Mouse (Mus musculus) hindbrain, embryonic 15.5 days (tissue): Measurements from ENCODE around the gene Tlcd2. TPM values are rescaled to one million over a fixed set of nuclear protein-coding genes. Genes with fewer than 3 reads are reported as not detected.
A peak's percentile ranks its signal among the peaks of the same experiment; 100 is the strongest.
"Not testable (repeated sequence)": the region's sequence is repeated elsewhere in the genome, so short reads cannot be mapped to it uniquely, and the experiment has no call there.

Experiments
- ATAC-seq: fragments of 200-750 bp; cut with Nextera tagmentation; 2 replicates; pipeline ENCODE4 v1.8.0; 2017; ENCODE audit warnings: low read depth, moderate number of reproducible peaks, moderate TSS enrichment; ENCODE audit not compliant: low FRiP score
- H3K27ac ChIP-seq: fragments of 300-500 bp; sonication (generic); replicated peaks from 2 replicates; pipeline ENCODE4 v1.5.1; 2015; ENCODE audit warnings: mild to moderate bottlenecking, inconsistent platforms
- H3K27me3 ChIP-seq: fragments of 300-500 bp; sonication (generic); 2 replicates; pipeline ENCODE4 v1.6.1; 2015; ENCODE audit warnings: control low read depth, inconsistent platforms
- H3K36me3 ChIP-seq: fragments of 300-500 bp; sonication (generic); 2 replicates; pipeline ENCODE4 v1.6.1; 2015; ENCODE audit warnings: control low read depth, inconsistent platforms
- H3K4me1 ChIP-seq: fragments of 300-500 bp; sonication (generic); replicated peaks from 2 replicates; pipeline ENCODE4 v1.6.1; 2015; ENCODE audit warnings: control low read depth, inconsistent platforms
- H3K4me2 ChIP-seq: fragments of 300-500 bp; sonication (generic); 2 replicates; pipeline ENCODE4 v1.6.1; 2015; ENCODE audit warnings: moderate library complexity, mild to moderate bottlenecking, inconsistent platforms
- H3K4me3 ChIP-seq: fragments of 300-500 bp; sonication (generic); 2 replicates; pipeline ENCODE4 v1.5.1; 2015; ENCODE audit warnings: mild to moderate bottlenecking, inconsistent platforms
- H3K9ac ChIP-seq: fragments of 300-500 bp; sonication (generic); 2 replicates; pipeline ENCODE4 v1.6.1; 2015; ENCODE audit warnings: inconsistent platforms
- H3K9me3 ChIP-seq: fragments of 300-500 bp; sonication (generic); 2 replicates; pipeline ENCODE4 v1.6.1; 2016; ENCODE audit warnings: control low read depth, inconsistent platforms
- WGBS: fragments of 180-500 bp; shearing (Covaris S2); methylation state at CpG from one replicate; pipeline ENCODE4 v1.1.7; 2015; 5-methylcytosine and 5-hydroxymethylcytosine counted together
- polyA plus RNA-seq: library from polyadenylated mRNA; unstranded; fragments of >200 nt; fragmentation: Nextera tagmentation; extraction: Ambion mirVana; gene quantifications from 2 replicates; pipeline ENCODE4 v1.2.1, GENCODE M21; 2015

The Tlcd2 gene
- polyA plus RNA-seq, 1 experiment from 2014 or later: 3.1 TPM

- 95% methylated on average over 8 of the region's 8 CpGs for WGBS
- Histone ChIP-seq H3K4me2 (no peak overlapping the region), H3K9me3 (no peaks in the 10 kb centered on the region), H3K9ac (no peak overlapping the region), H3K27me3 (no peaks in the 10 kb centered on the region), H3K27ac (no peak overlapping the region), H3K36me3 (peaks cover 22% of the 10 kb centered on the region), H3K4me1 (peaks cover 31% of the 10 kb centered on the region), H3K4me3 (no peak overlapping the region)
- no peak for ATAC-seq
Measured at GRCm38 (mm10) chr11:75452081-75452480, 9.4 kb upstream of the Tlcd2 start.

- H3K9me3 ChIP-seq: no peaks in the 10 kb centered on the region
- H3K4me2 ChIP-seq: peak overlapping the region; percentile 100; the same call in 1 of the 2 replicates
- no peak overlapping the region for H3K27ac ChIP-seq
- H3K36me3 ChIP-seq: peaks cover 15% of the 10 kb centered on the region
- no peak for ATAC-seq
- H3K4me3 ChIP-seq: no peak overlapping the region; the same call in 1 of the 2 replicates
- peaks cover 31% of the 10 kb centered on the region for H3K4me1 ChIP-seq
- 95% methylated on average over 31 of the region's 31 CpGs for WGBS
- no peak overlapping the region for H3K9ac ChIP-seq
- H3K27me3 ChIP-seq: no peaks in the 10 kb centered on the region
Measured at GRCm38 (mm10) chr11:75452812-75453557, 8.5 kb upstream of the Tlcd2 start.

- Histone ChIP-seq H3K9ac (peak within 1 kb of the TSS; percentile 72), H3K9me3 (no peaks in the 10 kb centered on the region), H3K27me3 (no peaks in the 10 kb centered on the region), H3K4me1 (peaks cover 31% of the 10 kb centered on the region), H3K27ac (peak within 1 kb of the TSS; percentile 67), H3K4me3 (peak within 1 kb of the TSS; percentile 80), H3K36me3 (peaks cover 5% of the 10 kb centered on the region), H3K4me2 (peak within 1 kb of the TSS; percentile 100)
- peak; percentile 94 for ATAC-seq
- 3% methylated on average over 56 of the region's 56 CpGs for WGBS
Measured at GRCm38 (mm10) chr11:75453991-75454930, 7.3 kb upstream of the Tlcd2 start, which contains the start of gene Wdr81. Gene Wdr81, minus strand, starts transcription at chr11:75454717.

- H3K4me2 ChIP-seq: peak overlapping the region; percentile 100
- peak overlapping the region; percentile 67 for H3K27ac ChIP-seq
- peaks cover 36% of the 10 kb centered on the region for H3K4me1 ChIP-seq
- no peaks in the 10 kb centered on the region for H3K9me3 ChIP-seq
- no peak for ATAC-seq
- no peaks in the 10 kb centered on the region for H3K27me3 ChIP-seq
- H3K9ac ChIP-seq: peak overlapping the region; percentile 72
- peak overlapping the region; percentile 80 for H3K4me3 ChIP-seq
- H3K36me3 ChIP-seq: peaks cover 2% of the 10 kb centered on the region; the same call in 1 of the 2 replicates
- WGBS: 77% methylated on average over 10 of the region's 10 CpGs
Measured at GRCm38 (mm10) chr11:75455041-75455736, 6.3 kb upstream of the Tlcd2 start.

- H3K27me3 ChIP-seq, H3K27ac ChIP-seq, H3K9me3 ChIP-seq, H3K4me2 ChIP-seq, ATAC-seq, H3K4me3 ChIP-seq, H3K36me3 ChIP-seq, H3K9ac ChIP-seq: not testable (repeated sequence)
- peaks cover 33% of the 10 kb centered on the region for H3K4me1 ChIP-seq
- 88% methylated on average over 2 of the region's 2 CpGs for WGBS
Measured at GRCm38 (mm10) chr11:75455971-75456370, 5.5 kb upstream of the Tlcd2 start.

- no peaks in the 10 kb centered on the region for H3K27me3 ChIP-seq
- no peak for ATAC-seq
- H3K4me3 ChIP-seq: no peak overlapping the region
- H3K9me3 ChIP-seq: no peaks in the 10 kb centered on the region
- H3K4me2 ChIP-seq: no peak overlapping the region
- H3K36me3 ChIP-seq: no peaks in the 10 kb centered on the region; the same call in 1 of the 2 replicates
- no peak overlapping the region for H3K27ac ChIP-seq
- no peak overlapping the region for H3K9ac ChIP-seq
- H3K4me1 ChIP-seq: peaks cover 30% of the 10 kb centered on the region
- WGBS: 90% methylated on average over 7 of the region's 7 CpGs
Measured at GRCm38 (mm10) chr11:75456440-75456871, 5.1 kb upstream of the Tlcd2 start.

- WGBS: 24% methylated on average over 3 of the region's 3 CpGs
- Histone ChIP-seq H3K27me3 (no peaks in the 10 kb centered on the region), H3K9me3 (no peaks in the 10 kb centered on the region), H3K9ac (no peak overlapping the region), H3K4me3 (no peak overlapping the region), H3K4me2 (no peak overlapping the region), H3K27ac (no peak overlapping the region), H3K36me3 (no peaks in the 10 kb centered on the region), H3K4me1 (peaks cover 39% of the 10 kb centered on the region)
- ATAC-seq: no peak
Measured at GRCm38 (mm10) chr11:75458169-75458568, 3.3 kb upstream of the Tlcd2 start.

- no peak for ATAC-seq
- Histone ChIP-seq H3K27ac (no peak overlapping the region), H3K27me3 (no peaks in the 10 kb centered on the region), H3K36me3 (no peaks in the 10 kb centered on the region), H3K9me3 (no peaks in the 10 kb centered on the region), H3K9ac (no peak overlapping the region), H3K4me1 (peaks cover 36% of the 10 kb centered on the region), H3K4me3 (no peak overlapping the region), H3K4me2 (no peak overlapping the region)
- WGBS: 79% methylated on average over 8 of the region's 8 CpGs
Measured at GRCm38 (mm10) chr11:75458628-75459041, 2.9 kb upstream of the Tlcd2 start.

- ATAC-seq: no peak
- Histone ChIP-seq H3K4me1 (peaks cover 30% of the 10 kb centered on the region), H3K4me3 (no peak overlapping the region), H3K9ac (no peak overlapping the region), H3K27ac (no peak overlapping the region; the same call in 1 of the 2 replicates), H3K36me3 (no peaks in the 10 kb centered on the region), H3K27me3 (no peaks in the 10 kb centered on the region), H3K9me3 (no peaks in the 10 kb centered on the region), H3K4me2 (no peak overlapping the region; the same call in 1 of the 2 replicates)
- WGBS: 84% methylated on average over 5 of the region's 5 CpGs
Measured at GRCm38 (mm10) chr11:75459141-75459711, 2.3 kb upstream of the Tlcd2 start.

GRCm38 (mm10) chr11:75459751-75460102 is 1.8 kb upstream of the Tlcd2 start:
- Histone ChIP-seq H3K9ac (no peak overlapping the region), H3K4me3 (peak overlapping the region; percentile 80; the same call in 1 of the 2 replicates), H3K9me3 (no peaks in the 10 kb centered on the region), H3K4me2 (peak overlapping the region; percentile 94), H3K4me1 (peaks cover 29% of the 10 kb centered on the region), H3K27me3 (no peaks in the 10 kb centered on the region), H3K36me3 (peaks cover 4% of the 10 kb centered on the region; the same call in 1 of the 2 replicates), H3K27ac (peak overlapping the region; percentile 78)
- no peak for ATAC-seq
- WGBS: 33% methylated on average over 5 of the region's 5 CpGs

GRCm38 (mm10) chr11:75460103-75460843 is 1.2 kb upstream of the Tlcd2 start:
- Histone ChIP-seq H3K4me3 (peak overlapping the region; percentile 80), H3K27me3 (no peaks in the 10 kb centered on the region), H3K4me1 (peaks cover 24% of the 10 kb centered on the region), H3K27ac (peak overlapping the region; percentile 78), H3K4me2 (peak overlapping the region; percentile 94), H3K9ac (peak overlapping the region; percentile 17), H3K9me3 (no peaks in the 10 kb centered on the region), H3K36me3 (peaks cover 9% of the 10 kb centered on the region)
- 3% methylated on average over 19 of the region's 19 CpGs for WGBS
- 0 out of 2 replicates have a peak, but pooled peaks have one; percentile 5 for ATAC-seq
